ENCODE assay signal across 16 mouse cellular contexts in genomic region chr14:77004740-77005139, GRCm38 (mm10). TPM values are rescaled to one million over a fixed set of nuclear protein-coding genes. Genes with fewer than 3 reads are reported as not detected.
DNase-seq lines count a peak whose midpoint lies in the region; ATAC-seq and TF ChIP-seq lines count a peak whose summit lies in the region.
"Had no signal": no experiment of that assay in that cellular context is flagged by ENCODE, and none has a peak within 500 bp of the region (broad histone marks: within the 10 kb centered on the region; RNA-seq: fewer than 3 reads in every experiment).

No protein-coding gene starts in this region.

- H3K36me3 ChIP-seq in hindbrain, postnatal 0 days (ENCODE audit: insufficient read depth, low read length): no peaks in the 10 kb centered on the region
- H3K36me3 ChIP-seq in hindbrain, embryonic 12.5 days: no peaks in the 10 kb centered on the region
- H3K36me3 ChIP-seq in midbrain, embryonic 15.5 days (replicated peaks): no peaks in the 10 kb centered on the region
- no peaks in the 10 kb centered on the region for H3K36me3 ChIP-seq in midbrain, embryonic 16.5 days (ENCODE audit: control insufficient read depth, insufficient read depth, low read length)
- H3K36me3 ChIP-seq in stomach, postnatal 0 days (ENCODE audit: control insufficient read depth, insufficient read depth, low read length): no peaks in the 10 kb centered on the region
- no peaks in the 10 kb centered on the region for H3K36me3 ChIP-seq in hindbrain, embryonic 10.5 days
- H3K36me3 ChIP-seq: limb, embryonic 10.5 days; liver, embryonic 15.5 days had no signal

- ATAC-seq in hindbrain, postnatal 0 days: no peak
- ATAC-seq in hindbrain, embryonic 12.5 days (ENCODE audit: low FRiP score): no peak
- ATAC-seq in midbrain, embryonic 15.5 days (replicated peaks): no peak
- ATAC-seq in midbrain, embryonic 16.5 days: no peak
- peak; percentile 42; the same call in 1 of the 2 replicates for ATAC-seq in stomach, postnatal 0 days (ENCODE audit: low FRiP score, low TSS enrichment)
- ATAC-seq: forebrain, embryonic 16.5 days had no signal

- TF ChIP-seq CTCF in hindbrain, postnatal 0 days (IDR thresholded peaks at IDR 0.05; ENCODE audit: low read depth): no peak
- TF ChIP-seq CTCF in stomach, postnatal 0 days (IDR thresholded peaks at IDR 0.05; ENCODE audit: low read depth): no peak

- no peaks in the 10 kb centered on the region for H3K9me3 ChIP-seq in hindbrain, postnatal 0 days (ENCODE audit: low read length)
- H3K9me3 ChIP-seq in hindbrain, embryonic 12.5 days (replicated peaks): no peaks in the 10 kb centered on the region
- no peaks in the 10 kb centered on the region for H3K9me3 ChIP-seq in midbrain, embryonic 15.5 days
- no peaks in the 10 kb centered on the region for H3K9me3 ChIP-seq in midbrain, embryonic 16.5 days (replicated peaks; ENCODE audit: control insufficient read depth, low read length, poor library complexity, severe bottlenecking)
- H3K9me3 ChIP-seq in stomach, postnatal 0 days (ENCODE audit: control insufficient read depth, low read length): no peaks in the 10 kb centered on the region
- no peaks in the 10 kb centered on the region for H3K9me3 ChIP-seq in hindbrain, embryonic 10.5 days
- H3K9me3 ChIP-seq: limb, embryonic 10.5 days; liver, embryonic 15.5 days had no signal

- H3K27me3 ChIP-seq in hindbrain, postnatal 0 days (ENCODE audit: insufficient read depth, low read length): no peaks in the 10 kb centered on the region
- H3K27me3 ChIP-seq in hindbrain, embryonic 12.5 days: no peaks in the 10 kb centered on the region
- no peaks in the 10 kb centered on the region for H3K27me3 ChIP-seq in midbrain, embryonic 15.5 days (replicated peaks)
- no peaks in the 10 kb centered on the region for H3K27me3 ChIP-seq in midbrain, embryonic 16.5 days (ENCODE audit: control insufficient read depth, insufficient read depth, low read depth, low read length)
- H3K27me3 ChIP-seq in stomach, postnatal 0 days (ENCODE audit: control insufficient read depth, insufficient read depth, low read length): no peaks in the 10 kb centered on the region
- H3K27me3 ChIP-seq in hindbrain, embryonic 10.5 days (ENCODE audit: insufficient read depth, poor library complexity, severe bottlenecking): no peaks in the 10 kb centered on the region
- H3K27me3 ChIP-seq: liver, embryonic 15.5 days had no signal

- 51% methylated on average over 8 of the region's 8 CpGs for WGBS in hindbrain, postnatal 0 days
- 56% methylated on average over 8 of the region's 8 CpGs for WGBS in hindbrain, embryonic 12.5 days
- 72% methylated on average over 8 of the region's 8 CpGs for WGBS in midbrain, embryonic 15.5 days
- 69% methylated on average over 8 of the region's 8 CpGs for WGBS in midbrain, embryonic 16.5 days
- WGBS in stomach, postnatal 0 days: 35% methylated on average over 8 of the region's 8 CpGs
- 75% methylated on average over 8 of the region's 8 CpGs for WGBS in hindbrain, embryonic 10.5 days

- TF ChIP-seq EP300 in stomach, postnatal 0 days (optimal IDR thresholded peaks at IDR 0.05): no peak

- no peaks in the 10 kb centered on the region; the same call in 1 of the 2 replicates for H3K4me1 ChIP-seq in hindbrain, postnatal 0 days (ENCODE audit: insufficient read depth, low read length)
- peaks cover 3% of the 10 kb centered on the region; the same call in 1 of the 2 replicates for H3K4me1 ChIP-seq in hindbrain, embryonic 12.5 days
- H3K4me1 ChIP-seq in midbrain, embryonic 15.5 days: no peaks in the 10 kb centered on the region
- H3K4me1 ChIP-seq in midbrain, embryonic 16.5 days (ENCODE audit: control insufficient read depth, insufficient read depth, low read length): no peaks in the 10 kb centered on the region
- no peaks in the 10 kb centered on the region for H3K4me1 ChIP-seq in stomach, postnatal 0 days (replicated peaks; ENCODE audit: control insufficient read depth, insufficient read depth)
- H3K4me1 ChIP-seq in hindbrain, embryonic 10.5 days (replicated peaks): peaks cover 19% of the 10 kb centered on the region; the same call in 1 of the 2 replicates
- H3K4me1 ChIP-seq: limb, embryonic 10.5 days; liver, embryonic 15.5 days had no signal

- peak; percentile 14 for DNase-seq in hindbrain, postnatal 0 days (ENCODE audit: low spot score)
- peak; percentile 24 to 48 for DNase-seq in kidney, postnatal 4 days
- no peak for DNase-seq in stomach, postnatal 0 days (ENCODE audit: low spot score)
- no peak for DNase-seq in hindbrain, embryonic 10.5 days (ENCODE audit: low spot score)
- no peak for DNase-seq in adrenal gland, postnatal 4 days (ENCODE audit: low spot score in 2 of 2)
- DNase-seq: adrenal gland, postnatal 36 days; cerebellum, adult 8-10 months; heart, postnatal 14 days; spleen, adult 18-20 months; thymus, adult 18-20 months had no signal

- no peak overlapping the region for H3K4me2 ChIP-seq in hindbrain, postnatal 0 days (ENCODE audit: low read depth, low read length)
- H3K4me2 ChIP-seq in hindbrain, embryonic 12.5 days (replicated peaks): no peak overlapping the region
- no peak overlapping the region for H3K4me2 ChIP-seq in midbrain, embryonic 15.5 days
- no peak overlapping the region for H3K4me2 ChIP-seq in midbrain, embryonic 16.5 days (ENCODE audit: low read length)
- H3K4me2 ChIP-seq in stomach, postnatal 0 days (replicated peaks; ENCODE audit: low read depth): no peak overlapping the region
- H3K4me2 ChIP-seq: liver, embryonic 15.5 days had no signal

- no peak overlapping the region for H3K27ac ChIP-seq in hindbrain, postnatal 0 days
- H3K27ac ChIP-seq in hindbrain, embryonic 12.5 days: no peak overlapping the region
- 0 out of 2 replicates have a peak overlapping the region, but pooled peaks have one; percentile 34 for H3K27ac ChIP-seq in midbrain, embryonic 15.5 days
- H3K27ac ChIP-seq in midbrain, embryonic 16.5 days (ENCODE audit: low read length): no peak overlapping the region
- H3K27ac ChIP-seq in stomach, postnatal 0 days (replicated peaks): no peak overlapping the region
- H3K27ac ChIP-seq in hindbrain, embryonic 10.5 days: no peak overlapping the region
- H3K27ac ChIP-seq: limb, embryonic 10.5 days; liver, embryonic 15.5 days had no signal

- no peak overlapping the region for H3K4me3 ChIP-seq in hindbrain, postnatal 0 days (ENCODE audit: low read length)
- H3K4me3 ChIP-seq in hindbrain, embryonic 12.5 days: no peak overlapping the region
- no peak overlapping the region for H3K4me3 ChIP-seq in midbrain, embryonic 15.5 days
- H3K4me3 ChIP-seq in midbrain, embryonic 16.5 days (ENCODE audit: low read depth, low read length): no peak overlapping the region
- no peak overlapping the region for H3K4me3 ChIP-seq in stomach, postnatal 0 days (ENCODE audit: low read depth, low read length)
- H3K4me3 ChIP-seq in hindbrain, embryonic 10.5 days: no peak overlapping the region
- H3K4me3 ChIP-seq: limb, embryonic 10.5 days; liver, embryonic 15.5 days had no signal

- no peak overlapping the region for H3K9ac ChIP-seq in hindbrain, postnatal 0 days (replicated peaks; ENCODE audit: low read length)
- no peak overlapping the region for H3K9ac ChIP-seq in hindbrain, embryonic 12.5 days
- H3K9ac ChIP-seq in midbrain, embryonic 15.5 days: no peak overlapping the region
- no peak overlapping the region for H3K9ac ChIP-seq in midbrain, embryonic 16.5 days (ENCODE audit: low read depth, low read length)
- no peak overlapping the region for H3K9ac ChIP-seq in stomach, postnatal 0 days (ENCODE audit: low read length)
- H3K9ac ChIP-seq: liver, embryonic 15.5 days had no signal

RNA-seq across cellular contexts. Expression of gene Ccdc122, which starts 31.8 kb away (rescaled TPM):
- total RNA-seq in hindbrain, postnatal 0 days (2014; rRNA removed): 1.7 and 3.5 TPM in 2 replicates
- 2.6 and 2.8 TPM in 2 replicates for polyA plus RNA-seq in hindbrain, postnatal 0 days (2015; fragmentation: Nextera tagmentation; extraction: Ambion mirVana)
- 1.5 TPM in 2 replicates for polyA plus RNA-seq in hindbrain, embryonic 12.5 days (2016; fragmentation: Nextera tagmentation; extraction: Ambion mirVana)
- 0.68 and 0.93 TPM in 2 replicates for polyA plus RNA-seq in midbrain, embryonic 15.5 days (2015; fragmentation: Nextera tagmentation; extraction: Ambion mirVana)
- 0.41 and 0.63 TPM in 2 replicates for polyA plus RNA-seq in midbrain, embryonic 16.5 days (2015; fragmentation: Nextera tagmentation; extraction: Ambion mirVana)
- 7.9 and 9.2 TPM in 2 replicates for polyA plus RNA-seq in stomach, postnatal 0 days (2015; fragmentation: Nextera tagmentation; extraction: Ambion mirVana)
- polyA plus RNA-seq in hindbrain, embryonic 10.5 days (2016; fragmentation: Nextera tagmentation; extraction: Ambion mirVana): 0.95 TPM in 2 replicates
- total RNA-seq in adrenal gland, postnatal 4 days (2021): 10 to 100 TPM in 1 of 2 experiments, 1 to 10 TPM in 1; 9.4 to 12.9 TPM

RNA-seq across cellular contexts. Expression of gene Lacc1, which starts 32.0 kb away (rescaled TPM):
- total RNA-seq in hindbrain, postnatal 0 days (2014; rRNA removed): 1.5 and 3.6 TPM in 2 replicates
- 3.2 and 3.4 TPM in 2 replicates for polyA plus RNA-seq in hindbrain, postnatal 0 days (2015; fragmentation: Nextera tagmentation; extraction: Ambion mirVana)
- 5.5 TPM in 2 replicates for polyA plus RNA-seq in hindbrain, embryonic 12.5 days (2016; fragmentation: Nextera tagmentation; extraction: Ambion mirVana)
- 2.3 and 2.5 TPM in 2 replicates for polyA plus RNA-seq in midbrain, embryonic 15.5 days (2015; fragmentation: Nextera tagmentation; extraction: Ambion mirVana)
- 1.5 and 2.0 TPM in 2 replicates for polyA plus RNA-seq in midbrain, embryonic 16.5 days (2015; fragmentation: Nextera tagmentation; extraction: Ambion mirVana)
- 7.7 and 8.5 TPM in 2 replicates for polyA plus RNA-seq in stomach, postnatal 0 days (2015; fragmentation: Nextera tagmentation; extraction: Ambion mirVana)
- 4.3 and 5.3 TPM in 2 replicates for polyA plus RNA-seq in hindbrain, embryonic 10.5 days (2016; fragmentation: Nextera tagmentation; extraction: Ambion mirVana)
- total RNA-seq in adrenal gland, postnatal 4 days (2021): 10 to 100 TPM; 15.5 to 16.8 TPM

Comparison
In these comparisons a context has a peak if more than half of its experiments do, and no peak if none do; other contexts are left out.
1. DNase-seq: peak in hindbrain, postnatal 0 days (single experiment) and kidney, postnatal 4 days (2 of 2); none in stomach, postnatal 0 days (single experiment), hindbrain, embryonic 10.5 days (single experiment) and adrenal gland, postnatal 4 days (0 of 2).